Mouse (Mus musculus) lung, adult 2 months (tissue): ENCODE measurements at regions not wholly inside any gene's neighbourhood (a gene's known extent, or its start where the extent isn't known, plus 50 kb on each side); places are given as distances from the start of the nearest gene placed in this dataset.

Experiments used
- CTCF ChIP-seq: fragments of 200-500 bp; IDR thresholded peaks from 2 replicates; pipeline ENCODE4 v1.5.1; 2011; ENCODE audit warnings: mild to moderate bottlenecking, low read length, control low read depth; ENCODE audit not compliant: insufficient read depth
- POLR2A ChIP-seq: fragments of 200-500 bp; IDR thresholded peaks from 2 replicates; pipeline ENCODE4 v1.6.1; 2011; ENCODE audit warnings: low read depth, mild to moderate bottlenecking, control low read depth, low read length, borderline replicate concordance; ENCODE audit errors: extremely low read depth

DNA sequence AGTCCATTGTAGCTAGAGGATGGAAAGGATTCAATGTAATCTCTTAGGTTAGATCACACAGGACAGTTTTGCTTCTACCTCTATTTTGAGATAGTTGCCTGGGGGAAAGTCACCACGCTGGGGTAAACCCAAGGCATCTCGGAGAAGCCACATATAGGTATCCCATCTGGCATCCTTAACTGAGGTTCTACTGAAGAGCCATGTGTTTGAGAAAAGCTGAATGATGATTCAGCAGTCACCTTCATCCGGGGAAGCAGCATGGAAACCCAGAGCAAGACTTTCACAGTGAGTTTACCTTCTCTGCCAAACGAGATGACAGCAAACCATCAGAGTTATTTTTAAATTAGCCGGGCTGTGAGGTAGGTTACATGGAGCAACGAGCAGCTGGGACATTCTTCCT, 248.9 kb upstream of the Kcnq5 start:
- TF ChIP-seq CTCF (no peak), POLR2A (no peak)
